Mouse (Mus musculus): ENCODE data around the gene Pde5a.

GRCm38 (mm10) chr3:122708485-122708884 lies 20.3 kb upstream of the Pde5a start:
- no peak for TF ChIP-seq POLR2A (IDR thresholded peaks at IDR 0.05; ENCODE audit: control insufficient read depth, low read depth, low read length)
- TF ChIP-seq CTCF (IDR thresholded peaks at IDR 0.05; ENCODE audit: control insufficient read depth, insufficient read depth, insufficient replicate concordance, low read depth, low read length), result no peak
